Mouse (Mus musculus) frontal cortex, adult 2 months (tissue): ENCODE data around the gene Pola1. TPM values are rescaled to one million over a fixed set of nuclear protein-coding genes. Genes with fewer than 3 reads are reported as not detected.
"Not testable (repeated sequence)": the region's sequence is repeated elsewhere in the genome, so short reads cannot be mapped to it uniquely, and the experiment has no call there.

Source experiments
- DNase-seq, 2 experiments: peaks; one replicate each; pipeline ENCODE4 v3.0.0; 2022; ENCODE audit warnings: low spot score in 1 of 2; ENCODE audit errors: extremely low spot score in 1 of 2
- polyA plus RNA-seq: library from polyadenylated mRNA; depleted of rRNA; stranded (reverse); fragments of >200 nt; gene quantifications from 2 replicates; pipeline ENCODE4 v1.2.3, GENCODE M21; 2012

Pola1 gene
- polyA plus RNA-seq, 1 experiment, result 3.1 TPM

- DNase-seq, result peak in 1 of 2 experiments; percentile 52
These were observed 166.2 kb downstream of the Pola1 start for GRCm38 (mm10) chrX:93465711-93466110.

GRCm38 (mm10) chrX:93429738-93430260 lies 202.2 kb downstream of the Pola1 start:
- DNase-seq, result no peak

- no peak for DNase-seq
These were observed 202.8 kb downstream of the Pola1 start for GRCm38 (mm10) chrX:93428956-93429737.

- not testable (repeated sequence) for DNase-seq
These were observed 231.1 kb downstream of the Pola1 start for GRCm38 (mm10) chrX:93400871-93401270.

- no peak for DNase-seq
These were observed 234.9 kb downstream of the Pola1 start for GRCm38 (mm10) chrX:93397089-93397488.

- DNase-seq, result no peak
These were observed 254.5 kb downstream of the Pola1 start for GRCm38 (mm10) chrX:93377285-93377972.

GRCm38 (mm10) chrX:93373503-93373902 lies 258.5 kb downstream of the Pola1 start:
- DNase-seq, result no peak

GRCm38 (mm10) chrX:93369708-93370107 lies 262.2 kb downstream of the Pola1 start:
- DNase-seq, result no peak

- no peak for DNase-seq
These were observed 263.7 kb downstream of the Pola1 start for GRCm38 (mm10) chrX:93368211-93368610.

- no peak for DNase-seq
These were observed 310.6 kb downstream of the Pola1 start for GRCm38 (mm10) chrX:93321336-93321735.

GRCm38 (mm10) chrX:93319979-93320378 lies 312.0 kb downstream of the Pola1 start:
- DNase-seq, result no peak

GRCm38 (mm10) chrX:93317577-93317976 lies 314.4 kb downstream of the Pola1 start:
- DNase-seq, result no peak

- DNase-seq, result no peak
These were observed 326.2 kb downstream of the Pola1 start for GRCm38 (mm10) chrX:93305780-93306179.

GRCm38 (mm10) chrX:93301798-93302197 lies 330.2 kb downstream of the Pola1 start:
- DNase-seq, result no peak

- no peak for DNase-seq
These were observed 331.7 kb downstream of the Pola1 start for GRCm38 (mm10) chrX:93300183-93300815.

GRCm38 (mm10) chrX:93299771-93300170 lies 332.2 kb downstream of the Pola1 start:
- DNase-seq, result no peak

- no peak for DNase-seq
These were observed 332.8 kb downstream of the Pola1 start for GRCm38 (mm10) chrX:93299046-93299626.

GRCm38 (mm10) chrX:93297001-93297441 lies 334.9 kb downstream of the Pola1 start:
- DNase-seq, result no peak

- DNase-seq, result no peak
These were observed 336.1 kb downstream of the Pola1 start for GRCm38 (mm10) chrX:93295819-93296218.

- DNase-seq, result no peak
These were observed 337.0 kb downstream of the Pola1 start for GRCm38 (mm10) chrX:93294736-93295490.
